Mouse (Mus musculus): ENCODE measurements at regions not wholly inside any gene's neighbourhood (a gene's known extent, or its start where the extent isn't known, plus 50 kb on each side); places are given as distances from the start of the nearest gene placed in this dataset.

DNA sequence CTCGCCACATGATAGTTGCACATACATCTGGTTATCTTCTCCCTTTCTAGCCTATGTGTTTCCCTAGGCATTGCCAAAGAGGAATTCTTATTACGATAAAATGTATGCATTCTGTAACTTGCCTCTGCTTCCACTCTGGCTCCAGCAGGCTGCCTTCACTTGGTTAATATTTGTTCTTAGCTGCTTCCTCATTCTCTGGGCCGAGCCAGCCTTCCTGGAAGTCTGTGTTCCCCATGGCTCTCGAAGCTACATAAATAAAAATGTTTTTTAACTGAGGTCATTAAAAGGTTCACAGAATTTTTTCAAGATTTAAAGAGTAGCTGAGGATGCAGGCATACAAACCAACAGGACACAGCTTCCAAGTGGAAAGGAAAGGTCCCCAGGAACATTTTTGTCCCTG lies 1124.5 kb upstream of the 4930412O13Rik start:
- Histone ChIP-seq H3K4me2 (replicated peaks) (no peak overlapping the region), H3K9ac (no peak overlapping the region), H3K9me3 (no peaks in the 10 kb centered on the region), H3K27ac (no peak overlapping the region), H3K27me3 (replicated peaks) (no peaks in the 10 kb centered on the region), H3K4me3 (no peak overlapping the region), H3K4me1 (no peaks in the 10 kb centered on the region), H3K36me3 (no peaks in the 10 kb centered on the region)
- 70% methylated on average over 4 of the region's 4 CpGs for WGBS
- no peak for ATAC-seq (ENCODE audit: low FRiP score, low read depth)

- H3K36me3 ChIP-seq = no peaks in the 10 kb centered on the region
- no peak for ATAC-seq (ENCODE audit: low FRiP score, low read depth)
- H3K27ac ChIP-seq = no peak overlapping the region
- no peak overlapping the region for H3K4me3 ChIP-seq
- H3K27me3 ChIP-seq (replicated peaks) = no peaks in the 10 kb centered on the region
- H3K4me1 ChIP-seq = no peaks in the 10 kb centered on the region
- WGBS = 89% methylated on average over 4 of the region's 4 CpGs
- H3K4me2 ChIP-seq (replicated peaks) = no peak overlapping the region
- H3K9ac ChIP-seq = no peak overlapping the region
- H3K9me3 ChIP-seq = no peaks in the 10 kb centered on the region
Measured at GRCm38 (mm10) chr2:8770636-8771035, 1110.4 kb upstream of the 4930412O13Rik start.

GRCm38 (mm10) chr2:8781152-8781935 lies 1099.7 kb upstream of the 4930412O13Rik start:
- ATAC-seq (ENCODE audit: low FRiP score, low read depth) = no peak
- Histone ChIP-seq H3K9me3 (no peaks in the 10 kb centered on the region), H3K9ac (no peak overlapping the region), H3K4me2 (replicated peaks) (no peak overlapping the region), H3K27me3 (replicated peaks) (no peaks in the 10 kb centered on the region), H3K4me1 (no peaks in the 10 kb centered on the region), H3K4me3 (no peak overlapping the region), H3K36me3 (no peaks in the 10 kb centered on the region), H3K27ac (no peak overlapping the region)
- WGBS = 87% methylated on average over 7 of the region's 7 CpGs

DNA sequence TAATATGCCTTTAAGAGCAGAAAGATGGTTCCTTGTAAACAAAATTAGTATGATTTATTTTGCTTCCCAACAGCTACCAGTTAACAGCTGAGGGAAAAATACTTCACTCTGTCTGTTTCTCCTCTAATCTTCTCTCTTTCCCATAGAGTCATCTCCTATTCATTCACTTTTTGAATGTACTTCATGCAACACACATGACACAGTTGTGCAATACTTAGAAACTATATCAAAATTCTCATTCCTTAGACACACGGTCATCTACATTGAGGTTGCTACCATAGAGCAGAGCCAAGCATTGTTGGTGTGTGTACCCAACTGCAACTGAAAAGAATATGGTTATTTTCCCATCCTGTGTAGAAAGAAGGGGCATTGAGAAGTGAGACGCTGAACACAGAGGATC lies 1098.8 kb upstream of the 4930412O13Rik start:
- no peak overlapping the region for H3K4me2 ChIP-seq (replicated peaks)
- ATAC-seq (ENCODE audit: low FRiP score, low read depth) = no peak
- H3K4me1 ChIP-seq = no peaks in the 10 kb centered on the region
- 91% methylated on average over 2 of the region's 2 CpGs for WGBS
- no peak overlapping the region for H3K4me3 ChIP-seq
- H3K9me3 ChIP-seq = no peaks in the 10 kb centered on the region
- H3K9ac ChIP-seq = no peak overlapping the region
- no peaks in the 10 kb centered on the region for H3K36me3 ChIP-seq
- H3K27me3 ChIP-seq (replicated peaks) = no peaks in the 10 kb centered on the region
- no peak overlapping the region for H3K27ac ChIP-seq

GRCm38 (mm10) chr2:8802061-8802460 lies 1079.0 kb upstream of the 4930412O13Rik start:
- no peak for ATAC-seq (ENCODE audit: low FRiP score, low read depth)
- no peak overlapping the region for H3K4me3 ChIP-seq
- no peaks in the 10 kb centered on the region for H3K4me1 ChIP-seq
- 47% methylated on average over 3 of the region's 3 CpGs for WGBS
- H3K27ac ChIP-seq = no peak overlapping the region
- no peak overlapping the region for H3K9ac ChIP-seq
- no peaks in the 10 kb centered on the region for H3K27me3 ChIP-seq (replicated peaks)
- H3K9me3 ChIP-seq = no peaks in the 10 kb centered on the region
- no peaks in the 10 kb centered on the region for H3K36me3 ChIP-seq
- no peak overlapping the region for H3K4me2 ChIP-seq (replicated peaks)

GRCm38 (mm10) chr2:8809609-8810008 lies 1071.4 kb upstream of the 4930412O13Rik start:
- H3K4me2 ChIP-seq (replicated peaks) = no peak overlapping the region
- 87% methylated on average over 4 of the region's 4 CpGs for WGBS
- H3K27me3 ChIP-seq (replicated peaks) = no peaks in the 10 kb centered on the region
- H3K9ac ChIP-seq = no peak overlapping the region
- no peak for ATAC-seq (ENCODE audit: low FRiP score, low read depth)
- H3K27ac ChIP-seq = no peak overlapping the region
- H3K9me3 ChIP-seq = no peaks in the 10 kb centered on the region
- no peaks in the 10 kb centered on the region for H3K36me3 ChIP-seq
- no peak overlapping the region for H3K4me3 ChIP-seq
- H3K4me1 ChIP-seq = no peaks in the 10 kb centered on the region

- Histone ChIP-seq H3K4me2 (replicated peaks) (no peak overlapping the region), H3K27ac (no peak overlapping the region), H3K36me3 (no peaks in the 10 kb centered on the region), H3K27me3 (replicated peaks) (no peaks in the 10 kb centered on the region), H3K4me1 (no peaks in the 10 kb centered on the region), H3K4me3 (no peak overlapping the region), H3K9me3 (no peaks in the 10 kb centered on the region), H3K9ac (no peak overlapping the region)
- 75% methylated on average over 5 of the region's 5 CpGs for WGBS
- ATAC-seq (ENCODE audit: low FRiP score, low read depth) = no peak
Measured at GRCm38 (mm10) chr2:8818127-8818526, 1062.9 kb upstream of the 4930412O13Rik start.

DNA sequence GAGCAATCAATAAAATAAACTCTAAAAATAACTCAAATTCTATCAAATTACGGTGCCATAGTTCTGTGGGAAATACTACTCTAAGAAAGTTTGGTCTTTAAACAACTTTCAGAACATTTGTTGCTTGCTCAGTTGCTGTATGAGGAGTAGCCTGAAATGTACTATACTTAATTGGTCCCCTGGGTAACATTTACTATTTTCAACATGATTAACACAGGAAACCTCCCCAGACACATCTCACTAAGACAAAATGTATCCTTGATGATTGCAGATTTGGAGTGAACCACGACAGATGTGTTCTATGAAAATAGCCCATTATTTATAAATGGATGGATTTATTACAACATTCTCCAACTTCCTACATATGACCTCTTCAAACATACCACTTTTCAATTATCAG lies 1055.6 kb upstream of the 4930412O13Rik start:
- no peak overlapping the region for H3K9ac ChIP-seq
- H3K27ac ChIP-seq = no peak overlapping the region
- no peaks in the 10 kb centered on the region for H3K4me1 ChIP-seq
- 65% methylated on average over 2 of the region's 2 CpGs for WGBS
- no peaks in the 10 kb centered on the region for H3K36me3 ChIP-seq
- H3K4me2 ChIP-seq (replicated peaks) = no peak overlapping the region
- no peaks in the 10 kb centered on the region for H3K27me3 ChIP-seq (replicated peaks)
- no peaks in the 10 kb centered on the region for H3K9me3 ChIP-seq
- no peak overlapping the region for H3K4me3 ChIP-seq
- ATAC-seq (ENCODE audit: low FRiP score, low read depth) = no peak

Data from neural tube, embryonic 12.5 days (tissue).